Mouse (Mus musculus) splenic B cell, adult 2 months (primary cell): Measurements from ENCODE around the gene Dvl2.
"Not testable (repeated sequence)": the region's sequence is repeated elsewhere in the genome, so short reads cannot be mapped to it uniquely, and the experiment has no call there.

Source experiments
- DNase-seq: peaks from one replicate; pipeline ENCODE4 v3.0.0-alpha.2; 2011; ENCODE audit warnings: low read depth, low spot score
- H3K27me3 ChIP-seq: 2 replicates; pipeline ENCODE4 v1.6.1; 2012; ENCODE audit warnings: mild to moderate bottlenecking, low read length, moderate library complexity, mixed read lengths; ENCODE audit not compliant: control insufficient read depth, poor library complexity, insufficient read depth, severe bottlenecking
- H3K36me3 ChIP-seq: 2 replicates; pipeline ENCODE4 v1.6.1; 2012; ENCODE audit warnings: mild to moderate bottlenecking, low read length, moderate library complexity, mixed read lengths; ENCODE audit not compliant: control insufficient read depth, poor library complexity, insufficient read depth, severe bottlenecking

The Dvl2 gene

GRCm38 (mm10) chr11:70010961-70011360 lies 10.6 kb downstream of the Dvl2 start:
- no peak for DNase-seq
- H3K36me3 ChIP-seq: peaks cover 18% of the 10 kb centered on the region
- no peaks in the 10 kb centered on the region for H3K27me3 ChIP-seq

DNA sequence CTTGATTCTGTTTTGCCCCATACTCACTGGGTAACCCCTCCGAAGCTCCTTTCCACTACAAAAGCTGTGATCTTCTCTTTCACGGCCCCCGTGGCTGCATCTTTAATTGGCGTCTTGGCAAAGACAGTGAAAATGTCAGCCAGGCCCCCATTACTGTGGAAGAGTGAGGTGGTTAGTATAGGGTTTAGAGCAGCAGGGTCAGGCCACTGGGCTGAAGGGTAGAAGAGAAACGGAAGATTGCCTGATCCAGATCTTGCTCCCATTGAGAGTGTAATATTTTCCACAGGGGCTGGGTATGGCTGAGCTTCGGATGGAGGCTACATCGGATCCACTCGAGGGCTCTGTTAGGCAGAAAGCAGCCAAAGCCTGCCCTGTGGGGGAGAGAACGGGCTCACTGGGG lies 12.5 kb downstream of the Dvl2 start:
- Histone ChIP-seq H3K27me3 (no peaks in the 10 kb centered on the region), H3K36me3 (peaks cover 15% of the 10 kb centered on the region)
- no peak for DNase-seq

- H3K27me3 ChIP-seq: no peaks in the 10 kb centered on the region
Observed at GRCm38 (mm10) chr11:70013408-70013807, 13.0 kb downstream of the Dvl2 start.

GRCm38 (mm10) chr11:70014051-70014450 lies 13.7 kb downstream of the Dvl2 start:
- H3K27me3 ChIP-seq: no peaks in the 10 kb centered on the region
- no peak for DNase-seq
- peaks cover 12% of the 10 kb centered on the region for H3K36me3 ChIP-seq

More at GRCm38 (mm10) chr11:70013408-70013807, 13.0 kb downstream of the Dvl2 start:
- no peak for DNase-seq
- peaks cover 15% of the 10 kb centered on the region for H3K36me3 ChIP-seq

GRCm38 (mm10) chr11:70014880-70015558 lies 14.6 kb downstream of the Dvl2 start, which contains the start of gene Acadvl:
Gene Acadvl, minus strand, starts transcription at chr11:70015411.
- H3K36me3 ChIP-seq: peaks cover 5% of the 10 kb centered on the region; the same call in 1 of the 2 replicates
- DNase-seq: peak; percentile 84
- H3K27me3 ChIP-seq: no peaks in the 10 kb centered on the region

GRCm38 (mm10) chr11:70015677-70016076 lies 15.3 kb downstream of the Dvl2 start:
- no peaks in the 10 kb centered on the region for H3K27me3 ChIP-seq
- no peak for DNase-seq

GRCm38 (mm10) chr11:70016177-70016576 lies 15.8 kb downstream of the Dvl2 start:
- not testable (repeated sequence) for DNase-seq, H3K27me3 ChIP-seq, H3K36me3 ChIP-seq

More at GRCm38 (mm10) chr11:70015677-70016076, 15.3 kb downstream of the Dvl2 start:
- H3K36me3 ChIP-seq: peaks cover under 1% of the 10 kb centered on the region; the same call in 1 of the 2 replicates

DNA sequence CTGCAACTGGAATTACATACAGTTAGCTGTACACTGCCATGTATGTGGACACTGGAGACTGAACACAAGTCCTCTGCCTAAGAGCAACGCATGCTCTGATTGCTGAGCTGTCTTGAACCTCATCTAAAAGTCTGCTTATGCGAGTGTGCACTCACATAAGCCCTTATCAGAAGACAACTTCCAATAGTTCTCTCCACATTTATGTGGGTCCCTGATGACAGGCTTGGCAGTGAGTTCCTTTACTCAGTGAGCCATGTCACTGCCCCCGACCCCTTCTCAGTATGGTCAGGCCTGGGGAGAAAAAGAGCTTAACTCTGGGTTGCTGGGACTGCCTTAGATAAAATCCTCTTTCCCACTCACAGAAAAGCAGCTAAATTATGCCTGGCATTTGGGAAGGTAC lies 16.3 kb downstream of the Dvl2 start, which contains the start of gene Dlg4:
Gene Dlg4 (plus strand): TSS at position 274 of the 400 bp plus-strand sequence.
- H3K27me3 ChIP-seq: no peaks in the 10 kb centered on the region
- DNase-seq: no peak
- no peaks in the 10 kb centered on the region; the same call in 1 of the 2 replicates for H3K36me3 ChIP-seq

- no peaks in the 10 kb centered on the region; the same call in 1 of the 2 replicates for H3K36me3 ChIP-seq
- DNase-seq: no peak
Observed at GRCm38 (mm10) chr11:70017199-70017767, 16.9 kb downstream of the Dvl2 start.

GRCm38 (mm10) chr11:70018131-70018990 lies 18.0 kb downstream of the Dvl2 start:
- Histone ChIP-seq H3K36me3 (no peaks in the 10 kb centered on the region), H3K27me3 (no peaks in the 10 kb centered on the region)
- no peak for DNase-seq

More at GRCm38 (mm10) chr11:70017199-70017767, 16.9 kb downstream of the Dvl2 start:
- H3K27me3 ChIP-seq: no peaks in the 10 kb centered on the region

- no peak for DNase-seq
- Histone ChIP-seq H3K36me3 (no peaks in the 10 kb centered on the region), H3K27me3 (no peaks in the 10 kb centered on the region)
Observed at GRCm38 (mm10) chr11:70019495-70020021, 19.2 kb downstream of the Dvl2 start.

GRCm38 (mm10) chr11:70020022-70020631 lies 19.7 kb downstream of the Dvl2 start:
- H3K36me3 ChIP-seq: no peaks in the 10 kb centered on the region
- no peak for DNase-seq
- no peaks in the 10 kb centered on the region for H3K27me3 ChIP-seq

GRCm38 (mm10) chr11:70020731-70021263 lies 20.4 kb downstream of the Dvl2 start:
- no peaks in the 10 kb centered on the region for H3K27me3 ChIP-seq
- no peaks in the 10 kb centered on the region for H3K36me3 ChIP-seq
- DNase-seq: peak; percentile 85
